Mouse (Mus musculus): ENCODE measurements at regions not wholly inside any gene's neighbourhood (a gene's known extent, or its start where the extent isn't known, plus 50 kb on each side); places are given as distances from the start of the nearest gene placed in this dataset.

DNA sequence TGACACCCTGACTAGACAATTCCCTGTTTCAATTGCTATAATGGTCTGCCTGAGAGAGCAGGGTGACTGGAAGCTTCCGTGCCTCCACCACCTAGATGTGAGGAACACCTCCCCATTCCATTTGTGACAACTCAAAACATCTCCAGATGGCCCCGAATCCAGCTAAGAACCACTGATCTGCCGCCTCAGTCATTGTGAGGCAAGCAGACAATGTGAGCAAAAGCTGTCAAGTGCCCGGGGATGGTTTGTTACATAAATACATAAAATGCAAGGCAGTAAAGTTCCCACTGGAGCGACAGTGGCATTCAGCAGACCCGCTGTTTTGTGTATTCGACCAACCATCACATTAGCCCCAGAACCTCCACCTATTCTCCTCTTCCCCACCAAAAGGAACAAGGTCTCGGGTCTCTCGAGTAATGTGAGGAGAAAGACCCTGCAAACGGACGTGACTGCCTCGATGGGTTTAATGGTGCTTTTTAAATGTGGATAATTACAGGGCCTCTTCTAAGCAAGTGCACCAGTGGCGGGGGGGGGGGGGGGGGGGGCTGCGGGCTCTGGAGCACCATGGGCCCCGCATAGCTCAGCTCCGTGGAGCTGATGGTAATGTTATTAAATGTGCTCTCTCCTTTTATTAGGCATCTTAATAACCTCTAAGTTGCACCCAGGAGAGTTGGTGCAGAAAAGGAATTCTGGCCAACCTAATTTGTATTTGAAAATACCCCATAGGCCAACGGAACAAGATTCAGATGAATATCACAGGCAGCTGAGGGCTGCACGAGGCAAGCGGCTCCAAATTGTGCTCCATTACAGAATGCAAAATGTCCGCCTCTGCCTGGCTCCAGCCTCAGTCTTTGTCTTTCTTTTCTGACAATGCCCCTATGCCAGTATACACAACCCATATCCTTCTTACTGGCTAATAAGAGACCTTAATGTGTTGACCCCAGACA, 360.6 kb upstream of the Clint1 start:
- ATAC-seq (replicated peaks; ENCODE audit: low FRiP score, low TSS enrichment, poor library complexity, severe bottlenecking), result no peak

DNA sequence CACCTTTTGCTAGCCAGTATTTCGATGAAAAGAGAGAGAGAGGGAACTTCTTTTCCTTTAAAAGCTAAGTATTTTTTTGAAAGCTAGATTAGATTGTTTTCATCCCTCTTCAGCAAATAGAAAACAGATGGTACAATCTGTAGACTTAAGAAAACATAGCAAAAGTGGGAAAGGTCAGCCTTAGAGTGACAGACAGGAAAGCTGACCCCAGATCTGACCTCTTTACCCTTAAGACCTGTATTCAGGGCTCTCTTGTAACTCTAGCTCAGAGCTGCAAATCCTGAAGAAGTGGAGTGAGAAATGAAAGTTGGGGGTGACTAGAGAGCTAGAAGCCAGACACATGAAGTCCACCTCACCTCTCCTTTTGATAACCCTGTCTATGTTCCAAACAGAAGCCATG, 356.6 kb upstream of the Clint1 start:
- no peak for ATAC-seq (replicated peaks; ENCODE audit: low FRiP score, low TSS enrichment, poor library complexity, severe bottlenecking)

DNA sequence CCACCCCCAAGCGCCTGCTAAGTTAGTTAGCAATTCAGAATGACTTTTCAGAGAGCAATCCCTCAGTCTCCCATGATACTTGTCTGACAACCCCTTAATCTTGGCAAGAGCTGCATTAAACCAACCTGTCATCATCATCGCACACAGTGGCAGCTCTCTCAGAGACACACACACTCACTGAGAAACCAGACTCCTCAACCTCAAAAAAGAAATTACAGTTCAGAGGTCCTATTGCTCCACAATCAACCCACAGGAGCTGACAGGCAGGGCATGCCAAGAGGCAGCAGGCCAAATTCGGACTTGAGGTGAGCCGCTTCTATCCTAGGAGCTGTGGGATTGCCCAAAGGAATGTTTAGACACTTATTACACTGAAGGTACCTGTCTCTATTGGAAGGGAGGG, 343.3 kb upstream of the Clint1 start:
- no peak for ATAC-seq (replicated peaks; ENCODE audit: low FRiP score, low TSS enrichment, poor library complexity, severe bottlenecking)

DNA sequence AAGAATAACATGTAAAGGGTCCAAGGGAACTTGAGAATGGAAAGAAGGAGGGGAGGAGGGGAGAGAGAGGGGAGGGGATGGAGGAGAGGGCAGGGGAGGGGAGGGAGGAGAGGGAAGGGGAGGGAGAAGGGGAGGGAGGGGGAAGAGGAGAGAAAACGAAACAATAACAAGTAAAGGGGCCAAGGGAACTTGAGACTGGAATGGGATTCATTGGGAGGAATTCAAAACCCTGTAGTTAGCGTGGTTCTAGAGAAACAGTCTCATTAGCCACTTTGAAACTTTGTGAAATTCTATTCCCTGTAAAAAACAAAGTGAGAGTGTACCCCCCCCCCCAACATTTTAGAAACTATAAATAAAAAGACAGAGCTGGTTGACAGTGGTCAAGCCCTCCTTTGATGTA, 342.6 kb upstream of the Clint1 start:
- no peak for ATAC-seq (replicated peaks; ENCODE audit: low FRiP score, low TSS enrichment, poor library complexity, severe bottlenecking)

DNA sequence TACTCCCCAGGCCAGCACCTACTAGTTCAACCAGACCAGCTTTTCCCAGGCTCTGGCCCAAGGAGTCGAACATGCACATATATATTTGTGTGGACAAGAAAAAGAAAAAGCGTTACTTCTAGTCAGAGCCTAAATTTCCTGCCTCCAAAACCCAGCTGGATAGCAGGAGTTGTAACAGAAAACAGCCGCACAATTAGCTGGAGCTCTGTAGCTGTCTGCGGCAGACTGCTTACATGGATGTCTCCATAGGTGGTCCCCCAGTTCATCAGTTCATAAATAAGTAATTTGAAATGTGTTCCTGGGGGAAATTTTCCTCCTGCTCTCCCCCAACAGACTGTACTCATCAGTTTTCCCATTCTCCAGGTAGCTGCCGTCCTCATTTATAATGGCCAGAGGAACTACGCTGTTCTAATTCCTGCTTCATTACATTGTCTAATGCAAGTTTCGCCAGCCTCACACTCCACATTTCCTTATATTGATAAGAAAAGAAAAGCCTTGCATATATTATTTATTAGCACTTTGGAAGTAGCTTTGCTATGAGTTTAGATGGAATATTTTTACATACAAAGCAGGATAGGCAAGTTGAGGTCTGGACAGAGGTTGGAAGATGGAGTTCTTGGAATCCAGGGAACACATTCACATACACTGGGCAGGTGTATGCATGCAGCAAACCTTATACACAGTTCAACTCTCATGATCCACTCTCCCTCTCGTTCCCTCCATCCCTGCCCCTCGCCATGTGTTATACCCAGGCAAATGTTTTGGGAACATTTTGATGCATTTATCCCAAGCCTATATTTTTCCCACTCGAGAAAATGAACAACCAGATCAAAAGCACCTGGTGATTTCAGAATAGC, 337.2 kb upstream of the Clint1 start:
- ATAC-seq (replicated peaks; ENCODE audit: low FRiP score, low TSS enrichment, poor library complexity, severe bottlenecking), result no peak

DNA sequence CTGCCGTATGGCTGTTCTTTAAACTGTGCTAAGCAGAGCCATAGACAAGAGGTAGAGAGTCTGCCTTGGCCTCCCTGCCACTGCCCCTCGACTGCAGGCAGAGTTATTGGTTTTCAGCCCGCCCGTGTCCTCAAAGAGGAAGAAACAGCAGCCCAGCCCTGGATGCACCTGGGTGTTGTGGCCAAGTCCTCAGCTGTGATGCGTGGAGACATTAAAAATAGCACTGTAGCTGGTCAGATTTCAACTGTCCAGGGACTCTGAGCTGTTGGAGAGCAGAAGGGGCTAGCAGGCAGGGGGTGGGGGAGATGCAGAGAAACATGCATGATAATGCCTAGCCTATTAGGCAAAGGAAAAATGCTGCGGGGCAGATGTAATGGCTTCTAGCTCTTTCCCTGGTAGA, 327.1 kb upstream of the Clint1 start:
- no peak for ATAC-seq (replicated peaks; ENCODE audit: low FRiP score, low TSS enrichment, poor library complexity, severe bottlenecking)

DNA sequence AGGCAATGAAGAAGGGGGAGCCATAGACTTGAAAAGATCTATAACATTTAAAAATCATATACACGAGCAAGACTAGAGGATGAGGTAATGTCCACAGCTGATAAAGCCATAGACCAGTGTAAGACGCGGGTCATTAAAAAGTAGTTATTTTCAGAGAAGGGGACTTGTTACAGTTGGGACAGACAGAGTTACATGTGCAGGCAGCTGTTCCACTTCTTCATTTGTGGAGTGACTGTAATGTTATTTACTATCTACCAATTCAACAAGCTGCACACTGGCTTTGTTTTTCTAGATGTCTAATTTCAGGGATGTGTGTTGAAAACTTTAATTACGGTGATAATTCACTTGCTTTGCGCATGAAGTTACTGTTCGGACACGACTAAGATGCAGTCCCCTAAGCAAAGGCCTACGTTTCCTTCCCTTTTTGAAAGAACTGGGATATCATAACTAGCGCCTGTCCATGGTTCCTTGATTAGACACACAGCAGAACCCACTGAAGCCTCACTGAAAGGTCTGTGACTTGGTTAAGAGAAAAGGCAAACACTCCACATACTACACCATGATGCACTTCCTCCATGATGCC, 320.7 kb upstream of the Clint1 start:
- no peak for ATAC-seq (replicated peaks; ENCODE audit: low FRiP score, low TSS enrichment, poor library complexity, severe bottlenecking)

DNA sequence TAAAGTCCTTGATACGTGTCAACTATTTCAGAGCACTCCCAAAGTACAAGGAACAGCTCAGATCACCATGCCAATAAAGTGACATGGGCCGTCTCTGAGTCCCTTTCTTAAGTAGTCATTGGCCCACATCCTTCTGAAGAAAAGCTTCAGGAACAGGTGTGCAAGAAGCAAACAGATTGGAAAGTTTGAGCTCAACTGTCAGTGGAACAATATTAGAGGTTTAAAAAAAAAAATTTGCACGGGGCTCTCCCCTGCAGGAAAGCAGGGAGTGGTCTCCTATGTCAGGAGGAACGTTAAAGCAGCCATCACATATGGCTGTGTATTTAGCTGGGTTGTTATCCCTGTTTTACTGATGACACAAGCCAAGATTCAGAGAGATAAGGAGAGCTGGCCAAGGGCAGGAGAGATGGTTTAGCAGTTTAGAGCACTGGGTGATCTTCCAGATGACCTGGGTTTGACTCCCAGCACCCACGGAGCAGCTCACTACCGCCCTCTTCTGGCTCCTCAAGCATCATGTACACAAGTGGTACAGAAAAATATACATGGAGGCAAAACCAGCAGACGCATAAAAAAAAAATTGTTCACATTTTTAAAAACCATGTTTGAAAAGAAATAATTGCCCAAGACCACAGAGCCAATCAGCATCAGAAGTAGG, 318.3 kb upstream of the Clint1 start:
- no peak for ATAC-seq (replicated peaks; ENCODE audit: low FRiP score, low TSS enrichment, poor library complexity, severe bottlenecking)

DNA sequence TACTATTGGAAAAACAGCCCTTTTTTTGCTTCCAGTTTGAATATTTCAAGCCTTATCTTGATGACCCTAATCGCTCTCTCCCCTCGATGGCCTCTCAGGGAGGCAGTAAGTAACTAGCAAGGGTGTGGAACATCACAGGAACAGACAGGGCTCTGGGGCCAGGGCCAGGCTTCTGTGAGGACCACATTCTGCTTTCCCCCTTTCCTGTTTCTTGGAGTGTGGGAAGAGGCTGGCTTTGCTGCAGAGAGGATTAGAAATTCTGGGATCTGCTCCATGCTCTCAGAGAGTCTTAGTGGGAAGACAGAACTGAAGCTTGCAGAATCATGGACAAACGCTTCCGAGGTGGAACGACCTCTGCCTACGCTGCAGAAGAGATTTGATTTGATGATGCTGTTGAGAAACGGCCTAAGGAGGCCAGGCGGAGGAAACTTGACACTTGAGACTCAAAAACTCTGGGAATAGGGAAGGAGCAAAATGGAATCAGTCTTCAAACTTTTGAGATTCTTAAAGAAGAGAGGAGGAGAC, 316.3 kb upstream of the Clint1 start:
- ATAC-seq (replicated peaks; ENCODE audit: low FRiP score, low TSS enrichment, poor library complexity, severe bottlenecking), result no peak

DNA sequence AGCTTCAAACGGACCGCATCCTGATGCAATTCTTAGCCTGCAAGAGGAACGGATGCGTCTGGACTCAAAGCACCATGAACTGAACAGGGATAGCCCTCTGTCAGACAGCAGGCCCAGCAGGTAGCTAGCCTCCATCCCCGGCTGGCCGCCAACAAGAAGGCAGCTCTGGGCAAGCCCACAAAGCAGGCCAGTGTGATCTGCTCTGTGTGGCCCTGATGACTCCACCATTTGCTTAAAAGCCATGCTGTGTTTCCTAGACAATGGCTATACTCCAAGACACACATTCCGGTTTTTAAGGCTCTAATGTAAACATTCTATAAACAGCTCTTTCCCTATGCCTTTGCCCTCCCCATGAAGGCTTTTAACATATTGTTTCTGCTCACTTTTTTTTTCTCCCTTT, 313.8 kb upstream of the Clint1 start:
- no peak for ATAC-seq (replicated peaks; ENCODE audit: low FRiP score, low TSS enrichment, poor library complexity, severe bottlenecking)

DNA sequence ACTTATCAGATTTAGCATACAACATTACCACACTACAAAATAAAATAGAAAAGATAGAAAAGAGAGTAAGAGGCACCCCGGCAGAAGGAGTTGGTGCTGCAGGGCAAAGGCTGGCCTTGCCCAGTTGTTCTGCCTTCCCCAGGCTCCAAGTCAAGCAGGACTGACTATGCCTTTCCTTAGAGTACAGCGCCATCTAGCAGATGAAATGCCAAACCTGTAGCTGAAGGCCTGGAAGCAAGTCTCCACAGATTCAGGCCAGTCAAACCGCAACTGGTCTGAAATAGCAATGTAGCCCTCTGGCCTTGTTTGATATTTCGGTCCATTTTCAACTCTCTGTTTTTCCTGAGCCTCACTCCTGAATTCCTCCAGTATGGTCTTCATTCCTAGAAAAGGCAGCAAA, 312.4 kb upstream of the Clint1 start:
- no peak for ATAC-seq (replicated peaks; ENCODE audit: low FRiP score, low TSS enrichment, poor library complexity, severe bottlenecking)

DNA sequence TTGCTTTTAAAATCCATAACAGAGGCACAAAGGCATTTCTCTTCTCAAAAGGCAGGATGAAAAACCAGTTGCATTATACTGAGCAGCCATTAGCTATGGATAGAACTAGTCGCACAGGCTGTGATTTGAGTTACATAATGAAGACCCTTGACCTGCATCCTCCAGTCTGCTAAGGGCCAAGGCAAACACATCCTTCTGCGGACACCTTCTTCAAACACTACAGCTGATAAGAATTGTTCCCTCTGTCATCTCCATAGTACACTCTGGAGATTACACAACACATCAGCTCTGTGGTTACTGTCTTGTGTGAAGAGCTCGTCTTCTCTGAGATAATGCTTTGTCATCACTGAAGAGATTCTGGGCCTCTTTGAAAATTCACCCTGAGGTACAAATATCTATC, 307.3 kb upstream of the Clint1 start:
- ATAC-seq (replicated peaks; ENCODE audit: low FRiP score, low TSS enrichment, poor library complexity, severe bottlenecking), result no peak

DNA sequence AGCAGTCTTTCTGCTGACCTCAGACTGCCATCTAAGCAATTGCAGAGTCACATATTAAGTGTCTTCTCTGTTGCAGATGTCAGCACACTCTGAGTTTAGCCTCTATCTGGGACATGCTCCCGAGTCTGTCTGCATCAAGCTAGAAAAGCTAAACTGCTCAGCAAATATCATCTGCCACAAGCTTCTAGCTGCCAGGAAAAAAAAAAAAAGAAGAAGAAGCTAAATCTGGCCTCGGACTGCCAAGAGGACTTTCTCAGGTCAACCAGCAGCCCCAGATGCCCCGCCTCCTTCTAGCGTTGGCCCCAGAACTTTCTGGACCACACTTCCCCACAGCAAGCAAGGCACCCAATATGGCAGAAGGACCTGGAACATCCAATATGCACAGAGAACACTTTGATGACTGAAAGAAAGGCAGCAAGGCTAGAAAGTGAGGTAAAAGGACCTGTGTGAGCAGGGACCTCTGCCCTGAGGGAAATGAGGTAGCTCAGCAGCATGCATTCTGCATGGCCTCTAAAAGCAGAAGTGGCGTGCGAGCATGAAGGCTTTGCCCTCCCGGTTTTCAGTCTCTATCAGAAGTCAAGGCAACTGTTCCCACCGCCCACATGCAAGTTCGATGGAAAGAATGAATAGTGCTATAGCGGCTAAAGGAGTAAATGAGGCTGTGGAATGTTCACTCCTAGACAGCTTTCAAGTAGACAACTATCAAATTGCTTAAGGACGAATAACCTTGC, 305.8 kb upstream of the Clint1 start:
- no peak for ATAC-seq (replicated peaks; ENCODE audit: low FRiP score, low TSS enrichment, poor library complexity, severe bottlenecking)

DNA sequence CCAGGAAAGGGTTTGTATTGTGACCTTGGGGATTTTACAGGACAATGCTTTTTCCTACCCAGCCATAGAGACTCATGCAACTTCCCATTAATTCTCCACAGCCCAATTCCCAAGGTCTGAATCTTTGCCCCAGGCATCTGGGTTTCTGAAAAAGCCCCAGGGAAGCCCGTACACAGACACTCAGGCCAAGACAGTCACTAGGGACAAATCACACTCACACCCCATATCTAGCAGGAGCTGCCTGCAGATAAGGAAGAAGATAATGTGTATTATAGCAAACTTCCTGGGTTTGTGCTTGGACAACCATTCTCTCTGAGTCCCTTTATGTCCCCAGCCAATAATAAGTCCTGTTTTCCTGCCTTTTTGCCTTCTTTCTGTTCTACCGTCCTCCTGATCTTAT, 305.0 kb upstream of the Clint1 start:
- no peak for ATAC-seq (replicated peaks; ENCODE audit: low FRiP score, low TSS enrichment, poor library complexity, severe bottlenecking)

DNA sequence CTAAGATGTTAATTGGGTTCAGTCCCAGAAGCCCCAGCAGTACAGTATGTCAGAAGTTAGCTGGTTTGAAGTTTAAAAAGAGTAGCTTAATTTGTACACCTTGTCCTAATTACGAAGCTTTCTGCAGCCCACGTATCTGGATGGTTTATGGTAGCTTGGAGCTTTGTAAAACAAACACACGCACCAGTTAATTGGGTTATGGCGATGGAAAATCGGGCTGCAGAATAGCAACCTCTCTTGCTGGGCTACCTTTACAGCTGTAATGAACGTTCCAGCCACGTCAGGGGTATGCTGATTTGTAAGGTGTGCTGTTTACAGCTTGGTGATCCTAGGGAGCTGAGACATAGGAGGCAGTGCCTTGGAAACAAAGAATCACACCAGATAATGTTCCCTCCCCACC, 301.5 kb upstream of the Clint1 start:
- ATAC-seq (replicated peaks; ENCODE audit: low FRiP score, low TSS enrichment, poor library complexity, severe bottlenecking), result no peak

DNA sequence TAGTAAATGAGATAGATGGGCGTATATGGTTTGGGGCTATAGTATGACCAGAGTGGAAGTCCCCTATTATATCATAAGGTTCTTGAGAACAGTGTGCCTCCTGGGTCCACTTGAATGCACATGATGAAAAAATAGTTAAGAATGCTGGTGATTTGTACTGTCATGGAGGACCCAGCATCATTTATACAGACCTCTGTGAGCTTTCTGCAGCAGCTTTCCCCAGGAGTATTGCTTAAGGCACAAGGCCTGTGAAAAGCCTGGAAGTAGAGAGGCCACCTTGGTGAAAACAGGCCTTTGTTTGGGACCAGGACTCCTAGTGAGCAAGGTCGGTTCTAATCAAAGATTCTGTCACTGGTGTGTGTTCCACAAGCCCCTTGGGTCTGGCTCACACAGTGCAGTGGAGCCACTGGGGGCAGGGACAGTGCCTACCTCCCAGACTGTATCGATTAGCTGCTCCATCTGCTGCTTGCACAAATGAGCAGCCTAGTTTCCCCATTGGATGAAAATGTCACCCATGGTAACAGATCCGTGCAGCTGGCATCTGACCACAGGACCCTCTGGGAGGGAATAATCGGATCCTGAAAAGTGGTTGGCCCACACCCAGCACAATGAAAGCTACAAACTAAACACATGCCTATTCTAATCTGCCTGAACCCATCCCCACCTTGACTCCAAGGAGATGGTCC, 274.2 kb upstream of the Clint1 start:
- no peak for ATAC-seq (replicated peaks; ENCODE audit: low FRiP score, low TSS enrichment, poor library complexity, severe bottlenecking)

DNA sequence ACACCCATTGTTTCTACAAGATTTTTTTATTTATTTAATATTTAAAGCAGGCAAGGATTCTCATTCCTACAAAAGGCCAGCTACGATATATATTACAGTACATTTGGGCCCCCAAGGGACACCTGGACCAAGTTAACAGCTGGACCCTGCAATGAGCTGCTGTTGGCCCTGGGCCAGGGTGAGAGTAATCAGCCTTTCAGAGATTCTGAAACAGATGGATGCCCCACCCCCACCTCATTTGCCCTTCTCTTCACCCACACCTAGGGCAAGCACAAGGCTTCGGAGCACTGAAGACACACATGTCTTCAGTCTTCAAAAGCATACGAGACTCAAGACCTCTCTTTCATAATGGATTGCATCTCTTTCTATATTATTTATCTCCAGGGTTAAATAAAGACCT, 259.5 kb upstream of the Clint1 start:
- ATAC-seq (replicated peaks; ENCODE audit: low FRiP score, low TSS enrichment, poor library complexity, severe bottlenecking), result no peak

DNA sequence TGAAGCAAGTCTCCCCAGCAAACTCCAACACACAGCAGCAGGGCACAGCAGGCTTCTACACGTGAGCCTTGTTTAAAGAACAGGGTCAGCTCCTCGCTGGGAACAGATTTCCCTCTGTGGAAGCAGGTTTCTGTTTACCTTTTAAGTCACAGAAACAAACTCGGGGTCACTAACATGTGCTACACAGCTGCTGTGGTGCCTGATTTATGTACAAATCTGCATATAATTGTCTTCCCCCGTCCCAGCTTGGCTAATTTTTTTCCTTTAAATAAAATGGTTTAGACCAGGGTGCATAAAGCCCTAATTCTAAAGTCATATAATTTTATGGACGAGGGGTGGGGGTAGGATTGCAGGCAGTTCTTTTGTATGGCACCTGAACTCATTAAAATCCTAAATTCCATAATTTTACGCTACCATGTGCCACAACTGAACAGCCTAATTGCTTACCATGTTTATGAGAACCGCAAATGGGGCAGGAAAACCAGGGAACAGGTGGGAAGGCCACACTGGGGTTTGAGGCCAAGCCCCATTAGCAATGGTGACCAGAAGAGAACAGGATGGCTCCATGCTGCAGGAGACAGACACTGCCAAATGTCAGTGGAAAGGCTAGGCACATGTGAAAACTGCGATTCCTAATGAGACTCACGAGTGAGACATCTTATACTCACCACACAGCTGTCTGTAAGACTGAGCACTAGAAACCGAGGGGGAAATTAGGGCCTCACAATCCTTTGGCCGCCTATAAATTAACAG, 258.8 kb upstream of the Clint1 start:
- no peak for ATAC-seq (replicated peaks; ENCODE audit: low FRiP score, low TSS enrichment, poor library complexity, severe bottlenecking)

All from megakaryocyte-erythroid progenitor cell, adult 5-6 weeks (primary cell).